Mouse (Mus musculus) thymus, adult 2 months (tissue): ENCODE data around the gene Plch2.

Experiments used
- CTCF ChIP-seq: fragments of 200-500 bp; IDR thresholded peaks from 2 replicates; pipeline ENCODE4 v1.5.1; 2012; ENCODE audit warnings: mild to moderate bottlenecking, control low read depth, low read length, moderate library complexity, borderline replicate concordance; ENCODE audit not compliant: control insufficient read depth, poor library complexity, insufficient read depth; ENCODE audit errors: extremely low read depth
- POLR2A ChIP-seq: fragments of 200-500 bp; IDR thresholded peaks from 2 replicates; pipeline ENCODE4 v1.6.1; 2012; ENCODE audit warnings: mild to moderate bottlenecking, low read length, control low read depth, moderate library complexity; ENCODE audit not compliant: control insufficient read depth, poor library complexity, insufficient read depth; ENCODE audit errors: extremely low read depth

GRCm38 (mm10) chr4:155017253-155017878 lies 39.2 kb downstream of the Plch2 start:
- no peak for TF ChIP-seq CTCF
- no peak for TF ChIP-seq POLR2A
